Mouse (Mus musculus) erythroblast, embryonic 14.5 days (primary cell): ENCODE results near the gene Knop1. TPM values are rescaled to one million over a fixed set of nuclear protein-coding genes. Genes with fewer than 3 reads are reported as not detected.

ENCODE experiments used
- H3K27me3 ChIP-seq: 2 replicates; pipeline ENCODE4 v1.6.1; 2012; ENCODE audit warnings: inconsistent platforms; ENCODE audit not compliant: control insufficient read depth
- H3K36me3 ChIP-seq: 2 replicates; pipeline ENCODE4 v1.6.1; 2012; ENCODE audit warnings: mild to moderate bottlenecking, inconsistent platforms; ENCODE audit not compliant: control insufficient read depth
- H3K4me1 ChIP-seq: 2 replicates; pipeline ENCODE4 v1.6.1; 2012; ENCODE audit warnings: inconsistent platforms; ENCODE audit not compliant: control insufficient read depth
- H3K4me3 ChIP-seq: replicated peaks from 2 replicates; pipeline ENCODE3; 2012; ENCODE audit warnings: moderate library complexity, mild to moderate bottlenecking, inconsistent platforms
- H3K9me3 ChIP-seq: 2 replicates; pipeline ENCODE4 v1.6.1; 2012; ENCODE audit warnings: low read length, inconsistent platforms, mixed read lengths; ENCODE audit not compliant: control insufficient read depth
- GATA1 ChIP-seq: IDR thresholded peaks from 2 replicates; pipeline ENCODE4 v1.6.1; 2012; ENCODE audit warnings: low read length, inconsistent platforms, mixed read lengths
- TAL1 ChIP-seq: IDR thresholded peaks from 3 replicates; pipeline ENCODE4 v1.6.1; 2012; ENCODE audit warnings: low read length, inconsistent platforms, mixed read lengths
- polyA plus RNA-seq: library from polyadenylated mRNA; stranded (reverse); fragments of >175 nt; gene quantifications from 2 replicates; pipeline ENCODE4 v1.2.3, GENCODE M21; 2012

Gene Knop1
- polyA plus RNA-seq, 1 experiment: 0.68 TPM

GRCm38 (mm10) chr7:118827975-118828416 is 28.1 kb downstream of the Knop1 start:
- Histone ChIP-seq H3K27me3 (no peaks in the 10 kb centered on the region), H3K4me1 (peaks cover 8% of the 10 kb centered on the region), H3K4me3 (no peak overlapping the region), H3K9me3 (no peaks in the 10 kb centered on the region), H3K36me3 (peaks cover 56% of the 10 kb centered on the region)
- TF ChIP-seq TAL1 (no peak), GATA1 (no peak)

GRCm38 (mm10) chr7:118824451-118824850 is 31.6 kb downstream of the Knop1 start:
- no peak overlapping the region for H3K4me3 ChIP-seq
- peaks cover 46% of the 10 kb centered on the region for H3K36me3 ChIP-seq
- H3K4me1 ChIP-seq: peaks cover 8% of the 10 kb centered on the region
- H3K9me3 ChIP-seq: no peaks in the 10 kb centered on the region
- no peaks in the 10 kb centered on the region for H3K27me3 ChIP-seq
- no peak for TF ChIP-seq TAL1

GRCm38 (mm10) chr7:118821887-118822556 is 34.0 kb downstream of the Knop1 start:
- H3K36me3 ChIP-seq: peaks cover 51% of the 10 kb centered on the region
- no peak for TF ChIP-seq GATA1
- no peaks in the 10 kb centered on the region for H3K27me3 ChIP-seq
- H3K9me3 ChIP-seq: no peaks in the 10 kb centered on the region
- H3K4me1 ChIP-seq: no peaks in the 10 kb centered on the region
- no peak overlapping the region for H3K4me3 ChIP-seq

GRCm38 (mm10) chr7:118821356-118821755 is 34.7 kb downstream of the Knop1 start:
- Histone ChIP-seq H3K9me3 (no peaks in the 10 kb centered on the region), H3K4me3 (no peak overlapping the region), H3K4me1 (no peaks in the 10 kb centered on the region), H3K36me3 (peaks cover 50% of the 10 kb centered on the region), H3K27me3 (no peaks in the 10 kb centered on the region)
- no peak for TF ChIP-seq GATA1
- TF ChIP-seq TAL1: no peak

GRCm38 (mm10) chr7:118819666-118820065 is 36.4 kb downstream of the Knop1 start:
- Histone ChIP-seq H3K4me1 (no peaks in the 10 kb centered on the region), H3K4me3 (no peak overlapping the region), H3K27me3 (no peaks in the 10 kb centered on the region), H3K36me3 (peaks cover 51% of the 10 kb centered on the region), H3K9me3 (no peaks in the 10 kb centered on the region)
- TF ChIP-seq TAL1: no peak
- TF ChIP-seq GATA1: no peak

- TF ChIP-seq GATA1 (no peak), TAL1 (no peak)
- H3K4me3 ChIP-seq: no peak overlapping the region
- H3K27me3 ChIP-seq: no peaks in the 10 kb centered on the region
- H3K4me1 ChIP-seq: no peaks in the 10 kb centered on the region
- peaks cover 62% of the 10 kb centered on the region for H3K36me3 ChIP-seq
- no peaks in the 10 kb centered on the region for H3K9me3 ChIP-seq
Measured at GRCm38 (mm10) chr7:118817741-118818140, 38.3 kb downstream of the Knop1 start.

- H3K36me3 ChIP-seq: peaks cover 62% of the 10 kb centered on the region
- H3K9me3 ChIP-seq: no peaks in the 10 kb centered on the region
- peaks cover 5% of the 10 kb centered on the region for H3K4me1 ChIP-seq
- TF ChIP-seq GATA1: no peak
- no peak for TF ChIP-seq TAL1
- H3K27me3 ChIP-seq: no peaks in the 10 kb centered on the region
- no peak overlapping the region for H3K4me3 ChIP-seq
Measured at GRCm38 (mm10) chr7:118816275-118816674, 39.8 kb downstream of the Knop1 start.

- Histone ChIP-seq H3K27me3 (no peaks in the 10 kb centered on the region), H3K4me1 (peaks cover 5% of the 10 kb centered on the region), H3K4me3 (no peak overlapping the region), H3K36me3 (peaks cover 64% of the 10 kb centered on the region), H3K9me3 (no peaks in the 10 kb centered on the region)
- TF ChIP-seq TAL1: no peak
- TF ChIP-seq GATA1: no peak
Measured at GRCm38 (mm10) chr7:118813592-118813991, 42.5 kb downstream of the Knop1 start.

- peaks cover 48% of the 10 kb centered on the region for H3K36me3 ChIP-seq
- H3K4me3 ChIP-seq: no peak overlapping the region
- H3K4me1 ChIP-seq: peaks cover 5% of the 10 kb centered on the region
- H3K9me3 ChIP-seq: no peaks in the 10 kb centered on the region
- no peaks in the 10 kb centered on the region for H3K27me3 ChIP-seq
- TF ChIP-seq TAL1: no peak
- TF ChIP-seq GATA1: no peak
Measured at GRCm38 (mm10) chr7:118811407-118812106, 44.5 kb downstream of the Knop1 start.

GRCm38 (mm10) chr7:118807899-118808298 is 48.2 kb downstream of the Knop1 start:
- H3K27me3 ChIP-seq: no peaks in the 10 kb centered on the region
- peaks cover 34% of the 10 kb centered on the region for H3K36me3 ChIP-seq
- H3K4me1 ChIP-seq: peaks cover 5% of the 10 kb centered on the region
- no peak overlapping the region for H3K4me3 ChIP-seq
- no peak for TF ChIP-seq TAL1
- TF ChIP-seq GATA1: no peak
- H3K9me3 ChIP-seq: no peaks in the 10 kb centered on the region
